Mouse (Mus musculus) heart, embryonic 16.5 days (tissue): Measurements from ENCODE around the gene Syn3. TPM values are rescaled to one million over a fixed set of nuclear protein-coding genes. Genes with fewer than 3 reads are reported as not detected.
"Not testable (repeated sequence)": the region's sequence is repeated elsewhere in the genome, so short reads cannot be mapped to it uniquely, and the experiment has no call there.

Experiments
- ATAC-seq: fragments of 200-750 bp; cut with Nextera tagmentation; replicated peaks from 2 replicates; pipeline ENCODE4 v1.8.0; 2017; ENCODE audit warnings: moderate number of reproducible peaks; ENCODE audit not compliant: insufficient read depth, low FRiP score; ENCODE audit errors: extremely low read depth
- H3K27ac ChIP-seq: fragments of 300-500 bp; sonication (generic); 2 replicates; pipeline ENCODE4 v1.5.1; 2014; ENCODE audit warnings: mild to moderate bottlenecking, low read length, control low read depth, moderate library complexity
- H3K27me3 ChIP-seq: fragments of 300-500 bp; sonication (generic); 2 replicates; pipeline ENCODE4 v1.6.1; 2014; ENCODE audit warnings: low read length, mixed read lengths; ENCODE audit not compliant: control insufficient read depth, insufficient read depth
- H3K36me3 ChIP-seq: fragments of 300-500 bp; sonication (generic); 2 replicates; pipeline ENCODE4 v1.6.1; 2014; ENCODE audit not compliant: control insufficient read depth, insufficient read depth
- H3K4me1 ChIP-seq: fragments of 300-500 bp; sonication (generic); 2 replicates; pipeline ENCODE4 v1.6.1; 2014; ENCODE audit warnings: low read length, mixed read lengths; ENCODE audit not compliant: control insufficient read depth, insufficient read depth
- H3K4me2 ChIP-seq: fragments of 300-500 bp; sonication (generic); 2 replicates; pipeline ENCODE4 v1.6.1; 2014; ENCODE audit warnings: low read depth, mild to moderate bottlenecking, control low read depth, low read length
- H3K4me3 ChIP-seq: fragments of 300-500 bp; sonication (generic); 2 replicates; pipeline ENCODE4 v1.5.1; 2014; ENCODE audit warnings: mild to moderate bottlenecking, control low read depth, low read length
- H3K9ac ChIP-seq: fragments of 300-500 bp; sonication (generic); 2 replicates; pipeline ENCODE4 v1.6.1; 2014; ENCODE audit warnings: low read length, control low read depth
- H3K9me3 ChIP-seq: fragments of 300-500 bp; sonication (generic); replicated peaks from 2 replicates; pipeline ENCODE4 v1.6.1; 2016; ENCODE audit warnings: low read length; ENCODE audit not compliant: control insufficient read depth
- WGBS: fragments of 180-500 bp; shearing (Covaris S2); extraction: QIAGEN DNeasy Blood & Tissue Kit; methylation state at CpG from one replicate; pipeline ENCODE4 v1.1.7; 2014; 5-methylcytosine and 5-hydroxymethylcytosine counted together
- polyA plus RNA-seq: library from polyadenylated mRNA; unstranded; fragments of >200 nt; fragmentation: Nextera tagmentation; extraction: Ambion mirVana; gene quantifications from 2 replicates; pipeline ENCODE4 v1.2.1, GENCODE M21; 2015

Syn3 gene
- polyA plus RNA-seq, 1 experiment from 2014 or later: 0.68 TPM

DNA sequence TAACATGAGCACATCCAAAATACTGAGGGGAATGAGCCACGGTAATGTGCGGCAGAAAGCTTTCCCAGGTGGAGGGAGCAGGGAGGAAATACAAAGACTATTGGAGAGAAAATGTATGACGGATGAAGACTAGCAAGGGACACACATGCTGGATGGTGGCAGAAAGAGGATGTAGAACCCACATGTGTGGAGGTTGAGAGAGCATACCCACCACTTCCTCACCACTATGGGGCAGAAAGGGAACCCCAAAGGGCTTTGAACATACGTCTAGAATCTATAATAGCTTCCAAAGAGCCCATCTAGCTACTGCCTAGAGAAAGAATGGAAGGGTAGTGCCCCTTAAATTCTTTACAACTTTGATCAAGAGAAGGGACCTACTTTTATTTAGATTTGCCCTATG is 113.0 kb downstream of the Syn3 start:
- no peak overlapping the region for H3K4me3 ChIP-seq
- H3K9ac ChIP-seq: no peak overlapping the region
- H3K27ac ChIP-seq: no peak overlapping the region
- H3K36me3 ChIP-seq: no peaks in the 10 kb centered on the region
- no peak for ATAC-seq
- no peaks in the 10 kb centered on the region for H3K9me3 ChIP-seq
- no peak overlapping the region for H3K4me2 ChIP-seq
- H3K27me3 ChIP-seq: no peaks in the 10 kb centered on the region
- H3K4me1 ChIP-seq: peaks cover 17% of the 10 kb centered on the region
- 73% methylated on average over 4 of the region's 4 CpGs for WGBS

DNA sequence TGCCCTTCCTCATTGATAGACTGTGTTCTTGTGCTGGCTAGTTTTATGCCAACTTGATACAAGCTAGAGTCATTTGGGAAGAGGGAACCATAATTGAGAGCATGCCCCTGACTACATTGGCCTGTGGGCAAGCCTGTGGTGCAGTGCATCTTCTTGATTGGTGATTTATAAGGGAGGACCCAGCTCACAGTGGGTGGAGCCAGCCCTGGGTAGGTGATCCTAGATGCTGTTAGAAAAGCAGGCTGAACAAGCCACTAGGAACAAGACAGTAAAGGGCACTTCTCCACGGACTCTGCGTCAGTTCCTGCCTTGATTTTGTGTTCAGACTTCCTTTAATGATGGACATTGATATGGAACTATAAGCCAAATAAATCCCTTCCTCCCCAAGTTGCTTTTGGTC is 114.0 kb downstream of the Syn3 start:
- 90% methylated on average over 2 of the region's 2 CpGs for WGBS
- H3K9me3 ChIP-seq: no peaks in the 10 kb centered on the region
- H3K4me2 ChIP-seq: no peak overlapping the region
- no peak overlapping the region for H3K4me3 ChIP-seq
- no peak overlapping the region for H3K9ac ChIP-seq
- H3K27me3 ChIP-seq: no peaks in the 10 kb centered on the region
- peaks cover 17% of the 10 kb centered on the region for H3K4me1 ChIP-seq
- no peak overlapping the region for H3K27ac ChIP-seq
- no peaks in the 10 kb centered on the region for H3K36me3 ChIP-seq
- no peak for ATAC-seq

DNA sequence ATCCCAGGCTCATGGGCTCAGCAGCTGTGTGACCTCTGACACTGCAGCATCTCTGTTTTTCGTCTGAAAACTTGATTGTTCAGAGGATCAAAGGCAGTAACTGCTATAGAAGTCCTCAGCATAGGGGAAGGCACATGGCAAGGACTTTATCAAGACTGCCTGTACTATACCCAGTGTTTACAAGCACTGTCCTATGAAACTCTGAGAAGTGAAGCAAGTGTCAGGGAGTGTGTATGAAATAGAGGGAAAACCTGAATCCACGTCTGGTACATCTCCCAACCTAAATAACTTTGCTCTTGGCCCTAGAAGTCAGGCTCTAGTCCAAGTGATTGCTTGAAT is 116.8 kb downstream of the Syn3 start:
- H3K4me3 ChIP-seq: no peak overlapping the region
- H3K9ac ChIP-seq: no peak overlapping the region
- peaks cover 3% of the 10 kb centered on the region; the same call in 1 of the 2 replicates for H3K4me1 ChIP-seq
- no peak overlapping the region for H3K27ac ChIP-seq
- 39% methylated on average over 2 of the region's 2 CpGs for WGBS
- no peak overlapping the region for H3K4me2 ChIP-seq
- H3K27me3 ChIP-seq: no peaks in the 10 kb centered on the region
- H3K9me3 ChIP-seq: no peaks in the 10 kb centered on the region
- no peak for ATAC-seq
- no peaks in the 10 kb centered on the region for H3K36me3 ChIP-seq

DNA sequence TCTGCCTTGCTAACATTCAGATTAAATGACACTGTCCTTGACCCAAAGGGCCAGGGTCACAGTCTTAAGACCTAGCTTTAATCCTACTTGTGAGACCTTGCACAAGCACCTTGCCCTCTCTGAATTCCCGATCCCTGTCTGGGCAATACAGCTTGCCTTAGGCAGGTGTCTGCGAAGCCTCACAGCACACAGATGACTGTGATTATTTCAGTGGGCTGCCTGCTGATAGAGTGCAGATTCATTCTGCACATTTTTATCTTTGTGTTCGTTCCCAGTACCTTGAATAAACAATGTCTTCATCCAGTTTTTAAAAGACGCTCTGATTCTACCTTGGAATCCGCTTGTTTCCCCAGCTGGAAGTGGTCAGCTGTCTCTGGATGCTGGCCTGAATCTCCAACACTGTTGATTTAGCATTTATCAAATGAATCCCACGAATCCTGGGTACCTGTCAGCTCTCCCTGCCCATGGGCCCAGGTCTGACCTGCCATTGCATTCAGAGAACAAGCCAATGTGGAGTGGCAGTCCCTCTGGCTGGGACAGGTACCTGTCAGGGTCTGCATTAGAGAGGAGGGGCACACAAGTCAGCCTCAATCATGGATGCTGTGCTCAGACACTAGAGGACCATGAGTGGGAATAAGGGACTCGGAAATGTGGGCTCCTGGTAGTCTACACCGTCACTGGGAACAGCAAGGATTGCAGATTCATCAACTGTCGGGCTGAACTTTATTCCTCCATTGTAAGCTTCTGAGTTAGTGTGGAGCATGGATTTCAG is 117.4 kb downstream of the Syn3 start:
- Histone ChIP-seq H3K27me3 (no peaks in the 10 kb centered on the region), H3K4me2 (no peak overlapping the region), H3K27ac (no peak overlapping the region), H3K4me3 (no peak overlapping the region), H3K36me3 (no peaks in the 10 kb centered on the region), H3K9ac (no peak overlapping the region), H3K9me3 (no peaks in the 10 kb centered on the region), H3K4me1 (peaks cover 3% of the 10 kb centered on the region; the same call in 1 of the 2 replicates)
- 53% methylated on average over 9 of the region's 9 CpGs for WGBS
- no peak for ATAC-seq

DNA sequence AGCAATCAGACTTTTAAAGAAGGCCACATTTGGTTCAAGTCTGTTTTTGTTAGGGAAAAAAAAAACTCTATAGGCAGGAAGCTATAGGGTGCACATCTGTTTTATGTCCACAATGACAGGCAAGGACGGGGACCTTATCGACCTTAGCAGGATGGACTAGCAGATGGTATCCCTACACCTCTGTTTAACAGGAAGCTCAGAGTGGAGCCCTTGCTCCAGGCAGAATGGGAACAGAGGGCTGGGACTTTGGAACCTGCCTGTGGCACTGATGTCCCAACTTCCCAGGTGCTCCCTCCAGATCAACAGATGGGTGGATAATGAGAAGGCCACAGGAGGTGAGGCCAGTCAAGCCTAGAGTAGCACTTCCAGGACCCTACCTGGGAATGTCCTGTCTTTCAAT is 118.1 kb downstream of the Syn3 start:
- H3K4me3 ChIP-seq: no peak overlapping the region
- no peaks in the 10 kb centered on the region for H3K36me3 ChIP-seq
- WGBS: 28% methylated on average over 2 of the region's 2 CpGs
- no peak overlapping the region for H3K9ac ChIP-seq
- no peaks in the 10 kb centered on the region for H3K9me3 ChIP-seq
- H3K4me1 ChIP-seq: peaks cover 5% of the 10 kb centered on the region; the same call in 1 of the 2 replicates
- no peaks in the 10 kb centered on the region for H3K27me3 ChIP-seq
- no peak overlapping the region for H3K27ac ChIP-seq
- no peak overlapping the region for H3K4me2 ChIP-seq
- ATAC-seq: no peak

DNA sequence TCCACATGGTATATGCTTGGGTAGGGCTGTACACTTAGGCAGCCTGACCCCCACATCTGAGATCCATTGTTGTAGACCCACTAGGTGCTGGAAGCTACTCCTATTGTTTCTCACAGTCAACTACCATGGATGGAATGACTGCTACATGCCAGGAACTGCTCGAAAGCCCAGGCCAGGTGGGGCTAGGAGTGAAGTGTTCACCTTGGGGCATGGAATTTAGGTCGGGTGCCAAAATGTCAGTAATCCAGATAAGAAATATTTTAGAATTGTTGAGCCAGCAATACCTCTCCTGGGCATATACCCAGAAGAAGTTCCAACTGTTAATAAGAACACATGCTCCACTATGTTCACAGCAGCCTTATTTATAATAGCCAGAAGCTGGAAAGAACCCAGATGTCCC is 119.9 kb downstream of the Syn3 start:
- not testable (repeated sequence) for H3K36me3 ChIP-seq, H3K4me1 ChIP-seq, H3K9ac ChIP-seq, H3K4me3 ChIP-seq, H3K9me3 ChIP-seq, H3K27ac ChIP-seq, ATAC-seq, H3K4me2 ChIP-seq, H3K27me3 ChIP-seq
- whole genome bisulfite sequencing: 73% methylated on average over 2 of the region's 2 CpGs

DNA sequence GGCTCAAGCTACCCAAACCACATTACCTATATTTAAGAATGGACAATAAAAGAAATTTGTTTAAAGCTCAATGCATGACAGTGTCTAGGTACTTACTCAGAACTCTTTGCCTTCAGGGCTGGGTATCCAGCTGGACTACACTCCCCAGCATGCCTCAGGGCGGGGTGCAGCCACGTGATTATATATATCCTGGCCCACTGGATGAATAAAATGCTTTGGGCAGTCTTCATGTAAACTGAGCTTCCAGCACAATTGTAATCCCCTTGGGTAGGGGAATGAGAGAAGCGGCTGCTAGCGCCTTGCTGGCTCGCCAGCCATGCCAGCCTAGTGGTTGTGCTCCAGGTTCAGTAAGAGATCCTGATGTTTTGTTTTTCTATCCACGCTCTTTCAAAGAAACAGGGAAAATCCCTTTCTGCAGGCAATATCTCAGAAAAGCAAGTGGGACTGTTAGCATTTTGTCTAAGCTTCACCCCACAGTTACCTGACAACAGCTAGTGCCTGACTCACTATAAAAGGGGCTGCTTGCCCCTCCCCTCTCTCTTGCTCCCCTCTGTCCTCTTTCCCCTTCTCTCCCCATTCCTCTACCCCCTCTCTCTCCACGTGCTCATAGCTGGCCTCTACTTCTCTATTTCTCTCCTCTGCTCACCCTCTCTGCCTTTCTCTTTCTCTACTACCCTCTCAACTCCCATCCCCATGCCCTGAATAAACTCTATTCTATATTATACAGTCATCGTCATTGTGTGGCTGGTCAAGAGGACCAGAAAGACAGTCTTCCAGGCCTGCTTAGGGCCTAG is 122.1 kb downstream of the Syn3 start:
- no peak overlapping the region for H3K9ac ChIP-seq
- peak; percentile 59; the same call in 1 of the 2 replicates for ATAC-seq
- no peak overlapping the region for H3K27ac ChIP-seq
- WGBS: 79% methylated on average over 8 of the region's 8 CpGs
- H3K27me3 ChIP-seq: no peaks in the 10 kb centered on the region
- H3K4me3 ChIP-seq: no peak overlapping the region
- peaks cover 7% of the 10 kb centered on the region for H3K4me1 ChIP-seq
- no peaks in the 10 kb centered on the region for H3K36me3 ChIP-seq
- no peaks in the 10 kb centered on the region for H3K9me3 ChIP-seq
- no peak overlapping the region for H3K4me2 ChIP-seq

DNA sequence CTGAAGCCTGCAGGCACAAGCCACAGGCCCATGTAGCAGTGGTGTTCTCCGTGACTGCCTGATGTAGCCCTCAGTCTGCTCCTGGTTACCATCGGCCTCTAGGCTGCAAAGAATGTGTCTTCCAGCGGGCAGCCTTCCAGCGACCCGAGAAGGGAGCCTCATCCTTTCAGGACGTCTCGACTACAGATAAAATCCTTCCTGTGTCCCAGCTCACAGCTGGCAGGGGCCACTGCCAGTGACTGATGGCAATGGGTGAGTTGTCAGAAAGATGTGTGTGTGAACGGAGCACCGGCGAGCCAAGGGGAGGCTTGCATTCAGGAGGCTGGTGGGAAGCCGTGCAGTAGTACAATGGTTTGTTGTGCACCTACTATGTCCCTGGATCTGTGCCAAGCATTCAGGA is 122.8 kb downstream of the Syn3 start:
- peaks cover 14% of the 10 kb centered on the region for H3K4me1 ChIP-seq
- no peaks in the 10 kb centered on the region for H3K9me3 ChIP-seq
- no peaks in the 10 kb centered on the region for H3K27me3 ChIP-seq
- peak overlapping the region; percentile 48; the same call in 1 of the 2 replicates for H3K27ac ChIP-seq
- H3K9ac ChIP-seq: no peak overlapping the region
- WGBS: 32% methylated on average over 11 of the region's 11 CpGs
- no peak for ATAC-seq
- no peak overlapping the region for H3K4me2 ChIP-seq
- H3K4me3 ChIP-seq: no peak overlapping the region
- H3K36me3 ChIP-seq: no peaks in the 10 kb centered on the region

DNA sequence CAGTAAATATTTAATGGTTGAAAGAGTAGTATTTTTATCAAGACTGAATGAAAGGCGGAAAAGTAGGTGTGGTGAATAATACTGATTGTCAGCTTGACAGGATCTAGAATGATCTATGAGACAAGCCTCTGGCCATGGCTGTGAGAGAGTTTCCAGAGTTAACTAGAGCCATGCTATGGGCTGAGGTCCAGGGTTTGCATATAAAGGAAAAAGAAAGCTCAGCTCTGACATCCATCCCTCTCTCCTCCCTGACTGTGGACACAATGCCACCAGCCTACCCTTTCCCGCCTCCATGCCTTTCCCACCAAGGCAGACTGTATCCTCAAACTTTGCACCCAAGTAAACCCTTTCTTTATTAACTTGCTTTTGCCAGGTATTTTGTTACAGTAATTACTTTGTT is 124.6 kb downstream of the Syn3 start:
- H3K27ac ChIP-seq: no peak overlapping the region
- H3K36me3 ChIP-seq: no peaks in the 10 kb centered on the region
- H3K4me2 ChIP-seq: no peak overlapping the region
- H3K9me3 ChIP-seq: no peaks in the 10 kb centered on the region
- H3K4me1 ChIP-seq: peaks cover 25% of the 10 kb centered on the region
- no peak overlapping the region for H3K4me3 ChIP-seq
- WGBS: 93% methylated on average over 2 of the region's 2 CpGs
- no peaks in the 10 kb centered on the region for H3K27me3 ChIP-seq
- H3K9ac ChIP-seq: no peak overlapping the region
- no peak for ATAC-seq
